Mouse (Mus musculus): Measurements from ENCODE around the gene Slc8a1. TPM values are rescaled to one million over a fixed set of nuclear protein-coding genes. Genes with fewer than 3 reads are reported as not detected.

The Slc8a1 gene
- polyA plus RNA-seq, 1 experiment from 2014 or later = 18.6 TPM

DNA sequence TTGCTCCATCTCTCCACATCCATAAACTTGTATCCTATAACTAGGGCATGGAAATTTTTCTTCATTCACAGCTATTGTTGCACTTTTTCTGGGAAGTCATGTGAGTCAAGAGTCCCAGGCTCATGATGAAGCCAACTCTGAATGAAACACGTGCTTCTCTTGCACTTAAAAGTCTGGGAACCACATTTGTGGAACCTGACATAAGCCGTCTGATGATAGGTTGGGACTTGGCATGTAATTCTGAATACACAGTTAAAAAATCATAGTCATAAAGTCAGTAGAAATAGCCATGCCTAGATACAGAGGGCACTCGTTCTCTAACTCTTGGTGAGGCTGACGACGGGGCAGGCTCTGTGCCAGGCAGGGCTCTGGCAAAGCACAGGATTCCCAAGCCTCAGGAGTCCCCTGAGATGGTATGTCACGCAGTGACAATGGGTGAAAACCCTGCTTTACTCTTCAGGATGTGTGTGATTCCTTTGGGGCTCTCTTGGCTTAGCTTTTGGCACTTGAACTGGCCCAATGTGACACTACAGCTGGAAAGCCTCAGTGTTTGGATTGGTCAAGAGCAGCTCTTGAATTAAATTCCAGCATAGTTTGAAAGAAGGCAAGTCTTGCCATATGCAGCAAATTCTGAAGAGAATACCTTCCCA lies 245.8 kb downstream of the Slc8a1 start:
- no peak overlapping the region for H3K27ac ChIP-seq (replicated peaks)
- ATAC-seq (ENCODE audit: low FRiP score, low read depth) = peak; percentile 48; the same call in 1 of the 2 replicates
- H3K27me3 ChIP-seq = no peaks in the 10 kb centered on the region
- no peak overlapping the region for H3K4me2 ChIP-seq
- no peak overlapping the region for H3K4me3 ChIP-seq
- H3K36me3 ChIP-seq = no peaks in the 10 kb centered on the region
- no peak overlapping the region for H3K9ac ChIP-seq
- 75% methylated on average over 6 of the region's 6 CpGs for WGBS
- H3K4me1 ChIP-seq (replicated peaks) = no peaks in the 10 kb centered on the region
- H3K9me3 ChIP-seq = no peaks in the 10 kb centered on the region

- H3K27me3 ChIP-seq = no peaks in the 10 kb centered on the region
- no peaks in the 10 kb centered on the region for H3K9me3 ChIP-seq
- H3K4me2 ChIP-seq = no peak overlapping the region
- H3K4me1 ChIP-seq (replicated peaks) = peaks cover 14% of the 10 kb centered on the region
- H3K4me3 ChIP-seq = no peak overlapping the region
- WGBS = 57% methylated on average over 1 of the region's 1 CpGs
- ATAC-seq (ENCODE audit: low FRiP score, low read depth) = 0 out of 2 replicates have a peak, but pooled peaks have one; percentile 56
- H3K9ac ChIP-seq = no peak overlapping the region
- 0 out of 2 replicates have a peak overlapping the region, but pooled peaks have one; percentile 51 for H3K27ac ChIP-seq (replicated peaks)
- no peaks in the 10 kb centered on the region for H3K36me3 ChIP-seq
Measured at GRCm38 (mm10) chr17:81486388-81486787, 251.8 kb downstream of the Slc8a1 start.

DNA sequence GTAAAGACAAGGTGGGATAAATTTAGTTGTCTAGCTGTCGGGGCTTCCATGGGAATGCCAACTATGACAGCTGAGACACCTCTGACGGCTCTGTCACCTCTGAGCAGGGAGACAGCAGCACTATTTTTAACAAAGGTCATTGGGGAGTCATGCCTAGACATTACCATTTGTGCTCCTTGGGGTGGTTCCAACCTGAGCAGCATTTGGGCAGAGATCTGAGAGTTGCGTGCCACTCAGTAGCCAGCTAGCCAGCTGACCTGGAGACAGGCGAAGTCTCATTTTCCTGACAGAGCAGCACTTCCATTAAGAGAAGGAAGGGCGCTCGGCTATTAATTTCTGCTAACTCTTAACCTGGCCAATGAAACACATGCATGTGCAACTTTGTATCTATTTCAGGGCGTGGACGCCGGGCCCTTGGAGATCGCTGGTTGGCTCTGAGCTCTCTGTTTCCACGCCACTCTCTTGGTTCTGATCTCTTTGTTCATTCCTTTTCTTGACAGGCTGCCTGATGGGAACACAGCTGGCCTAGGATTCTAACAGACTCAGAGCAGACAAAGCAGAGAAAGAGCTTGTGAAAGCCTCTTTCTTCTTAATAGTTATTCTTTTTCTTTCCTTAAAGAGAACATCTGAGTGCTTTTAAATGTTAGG lies 256.2 kb downstream of the Slc8a1 start:
- peak overlapping the region; percentile 41 for H3K27ac ChIP-seq (replicated peaks)
- peak; percentile 49; the same call in 1 of the 2 replicates for ATAC-seq (ENCODE audit: low FRiP score, low read depth)
- no peaks in the 10 kb centered on the region for H3K27me3 ChIP-seq
- H3K9ac ChIP-seq = no peak overlapping the region
- peaks cover 28% of the 10 kb centered on the region for H3K4me1 ChIP-seq (replicated peaks)
- 63% methylated on average over 11 of the region's 11 CpGs for WGBS
- H3K4me2 ChIP-seq = no peak overlapping the region
- no peak overlapping the region for H3K4me3 ChIP-seq
- H3K9me3 ChIP-seq = no peaks in the 10 kb centered on the region
- H3K36me3 ChIP-seq = no peaks in the 10 kb centered on the region

DNA sequence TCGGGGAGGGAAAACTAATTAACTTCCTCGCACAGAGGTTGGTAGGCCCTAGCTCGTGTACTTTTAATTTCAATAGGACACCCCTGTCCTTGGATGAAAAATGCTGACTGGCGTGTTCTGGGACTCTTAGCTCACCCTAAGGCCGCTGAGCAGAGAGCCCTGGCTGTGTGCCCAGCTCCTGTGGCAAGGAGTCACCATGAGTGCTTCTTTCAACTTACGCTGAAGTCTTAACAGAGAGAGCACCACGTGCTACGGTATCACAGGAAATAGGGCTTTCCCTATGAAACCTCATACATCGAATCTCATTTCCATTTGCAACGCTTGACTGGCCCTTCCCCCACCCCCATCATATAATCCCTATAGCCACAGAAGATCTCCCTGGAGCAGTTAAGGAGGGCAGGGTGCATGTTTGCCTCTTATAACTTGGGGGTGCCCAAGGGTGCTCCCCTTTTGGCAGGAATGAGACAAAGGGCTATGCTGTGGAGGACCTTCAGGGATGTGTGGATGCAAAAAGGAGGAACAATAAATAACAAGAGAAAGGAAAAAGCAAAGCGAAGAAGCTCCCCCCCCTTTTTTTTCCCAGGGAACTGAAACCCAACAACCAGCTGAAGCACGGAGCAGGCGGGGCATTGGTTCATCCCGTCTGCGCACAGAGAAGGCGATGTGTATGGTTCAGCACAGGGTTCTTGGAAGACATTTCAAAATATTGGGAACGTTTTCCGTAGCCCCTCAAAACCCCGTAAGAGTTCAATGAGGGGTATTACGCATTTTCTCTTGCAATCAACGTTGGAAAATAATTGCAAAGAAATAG lies 257.6 kb downstream of the Slc8a1 start:
- H3K27ac ChIP-seq (replicated peaks) = peak overlapping the region; percentile 66
- no peaks in the 10 kb centered on the region for H3K36me3 ChIP-seq
- ATAC-seq (ENCODE audit: low FRiP score, low read depth) = peak; percentile 83
- no peak overlapping the region for H3K9ac ChIP-seq
- 45% methylated on average over 21 of the region's 21 CpGs for WGBS
- H3K9me3 ChIP-seq = no peaks in the 10 kb centered on the region
- no peak overlapping the region for H3K4me3 ChIP-seq
- H3K27me3 ChIP-seq = no peaks in the 10 kb centered on the region
- H3K4me2 ChIP-seq = peak overlapping the region; percentile 18
- H3K4me1 ChIP-seq (replicated peaks) = peaks cover 21% of the 10 kb centered on the region

- ATAC-seq (ENCODE audit: low FRiP score, low read depth) = no peak
- H3K27ac ChIP-seq (replicated peaks) = peak overlapping the region; percentile 66
- H3K9ac ChIP-seq = no peak overlapping the region
- H3K4me2 ChIP-seq = peak overlapping the region; percentile 18; the same call in 1 of the 2 replicates
- WGBS = 27% methylated on average over 4 of the region's 4 CpGs
- no peak overlapping the region for H3K4me3 ChIP-seq
- H3K4me1 ChIP-seq (replicated peaks) = peaks cover 21% of the 10 kb centered on the region
- H3K36me3 ChIP-seq = no peaks in the 10 kb centered on the region
- no peaks in the 10 kb centered on the region for H3K9me3 ChIP-seq
- no peaks in the 10 kb centered on the region for H3K27me3 ChIP-seq
Measured at GRCm38 (mm10) chr17:81479807-81480206, 258.4 kb downstream of the Slc8a1 start.

- no peak overlapping the region for H3K4me3 ChIP-seq
- peaks cover 21% of the 10 kb centered on the region for H3K4me1 ChIP-seq (replicated peaks)
- no peaks in the 10 kb centered on the region for H3K36me3 ChIP-seq
- no peak overlapping the region for H3K27ac ChIP-seq (replicated peaks)
- no peaks in the 10 kb centered on the region for H3K9me3 ChIP-seq
- ATAC-seq (ENCODE audit: low FRiP score, low read depth) = no peak
- 87% methylated on average over 1 of the region's 1 CpGs for WGBS
- H3K4me2 ChIP-seq = no peak overlapping the region
- H3K9ac ChIP-seq = no peak overlapping the region
- H3K27me3 ChIP-seq = no peaks in the 10 kb centered on the region
Measured at GRCm38 (mm10) chr17:81477420-81477819, 260.8 kb downstream of the Slc8a1 start.

- no peak overlapping the region for H3K27ac ChIP-seq (replicated peaks)
- no peak overlapping the region for H3K4me2 ChIP-seq
- H3K36me3 ChIP-seq = no peaks in the 10 kb centered on the region
- H3K9me3 ChIP-seq = no peaks in the 10 kb centered on the region
- H3K9ac ChIP-seq = no peak overlapping the region
- no peak for ATAC-seq (ENCODE audit: low FRiP score, low read depth)
- no peak overlapping the region for H3K4me3 ChIP-seq
- no peaks in the 10 kb centered on the region for H3K4me1 ChIP-seq (replicated peaks)
- 62% methylated on average over 3 of the region's 3 CpGs for WGBS
- no peaks in the 10 kb centered on the region for H3K27me3 ChIP-seq
Measured at GRCm38 (mm10) chr17:81473363-81473762, 264.8 kb downstream of the Slc8a1 start.

GRCm38 (mm10) chr17:81468941-81469340 lies 269.2 kb downstream of the Slc8a1 start:
- Histone ChIP-seq H3K27me3 (no peaks in the 10 kb centered on the region), H3K9ac (no peak overlapping the region), H3K9me3 (no peaks in the 10 kb centered on the region), H3K4me1 (replicated peaks) (no peaks in the 10 kb centered on the region), H3K4me2 (no peak overlapping the region), H3K27ac (replicated peaks) (no peak overlapping the region), H3K4me3 (no peak overlapping the region), H3K36me3 (no peaks in the 10 kb centered on the region)
- WGBS = 85% methylated on average over 5 of the region's 5 CpGs
- no peak for ATAC-seq (ENCODE audit: low FRiP score, low read depth)

- no peaks in the 10 kb centered on the region for H3K9me3 ChIP-seq
- H3K4me1 ChIP-seq (replicated peaks) = no peaks in the 10 kb centered on the region
- H3K4me2 ChIP-seq = no peak overlapping the region
- no peaks in the 10 kb centered on the region for H3K27me3 ChIP-seq
- no peak overlapping the region for H3K9ac ChIP-seq
- WGBS = 74% methylated on average over 3 of the region's 3 CpGs
- H3K27ac ChIP-seq (replicated peaks) = no peak overlapping the region
- ATAC-seq (ENCODE audit: low FRiP score, low read depth) = no peak
- no peak overlapping the region for H3K4me3 ChIP-seq
- no peaks in the 10 kb centered on the region for H3K36me3 ChIP-seq
Measured at GRCm38 (mm10) chr17:81459379-81459778, 278.8 kb downstream of the Slc8a1 start.

GRCm38 (mm10) chr17:81455977-81456376 lies 282.2 kb downstream of the Slc8a1 start:
- Histone ChIP-seq H3K36me3 (no peaks in the 10 kb centered on the region), H3K27ac (replicated peaks) (no peak overlapping the region), H3K4me3 (no peak overlapping the region), H3K9me3 (no peaks in the 10 kb centered on the region), H3K27me3 (no peaks in the 10 kb centered on the region), H3K9ac (no peak overlapping the region), H3K4me2 (no peak overlapping the region), H3K4me1 (replicated peaks) (no peaks in the 10 kb centered on the region)
- 86% methylated on average over 7 of the region's 7 CpGs for WGBS
- no peak for ATAC-seq (ENCODE audit: low FRiP score, low read depth)

DNA sequence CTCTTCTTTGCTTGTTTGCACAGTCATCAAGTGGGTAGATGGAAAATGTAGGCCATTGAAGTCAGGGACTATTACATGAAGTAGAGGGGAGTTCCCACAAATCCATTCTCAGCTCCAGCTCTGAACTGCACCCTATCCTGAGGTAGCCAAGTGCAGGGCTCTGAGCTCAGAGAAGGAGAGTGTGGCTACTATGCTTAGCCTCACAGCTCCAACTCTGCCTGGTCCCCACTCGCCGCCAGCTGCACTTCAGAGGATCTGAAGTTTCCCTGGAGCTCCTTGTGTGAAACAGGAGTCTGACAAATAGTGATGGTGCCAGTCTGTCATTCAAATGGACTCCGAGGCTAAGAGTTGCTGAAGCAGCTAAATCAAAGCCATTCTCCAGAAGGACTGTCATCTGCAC lies 282.9 kb downstream of the Slc8a1 start:
- ATAC-seq (ENCODE audit: low FRiP score, low read depth) = peak; percentile 27; the same call in 1 of the 2 replicates
- H3K27me3 ChIP-seq = no peaks in the 10 kb centered on the region
- H3K9ac ChIP-seq = no peak overlapping the region
- WGBS = 50% methylated on average over 3 of the region's 3 CpGs
- H3K4me2 ChIP-seq = no peak overlapping the region
- H3K9me3 ChIP-seq = no peaks in the 10 kb centered on the region
- H3K4me3 ChIP-seq = no peak overlapping the region
- no peaks in the 10 kb centered on the region for H3K36me3 ChIP-seq
- no peaks in the 10 kb centered on the region for H3K4me1 ChIP-seq (replicated peaks)
- H3K27ac ChIP-seq (replicated peaks) = 0 out of 2 replicates have a peak overlapping the region, but pooled peaks have one; percentile 2

DNA sequence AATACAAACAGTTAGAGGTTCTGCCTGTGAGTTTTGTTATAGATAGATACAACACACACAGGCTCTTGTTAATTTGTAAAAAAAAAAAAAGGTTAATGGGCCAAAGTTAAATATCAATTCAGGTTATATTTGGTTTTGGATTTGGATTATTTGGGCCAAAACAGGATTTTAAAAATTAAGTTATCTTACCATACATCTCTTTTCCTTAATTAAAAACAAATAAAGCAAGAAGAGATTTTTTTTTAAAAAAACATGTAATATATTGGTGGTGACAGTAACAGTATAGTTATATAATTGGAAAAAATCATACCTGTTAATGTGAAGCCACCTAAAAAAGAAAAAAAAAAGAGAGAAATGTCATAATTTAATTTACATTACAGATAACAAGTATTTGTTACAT lies 296.7 kb downstream of the Slc8a1 start, which contains the start of gene Gm11096:
Gene Gm11096, plus strand, starts transcription at position 301 of the 400 bp plus-strand sequence.
- Histone ChIP-seq H3K27me3 (no peaks in the 10 kb centered on the region), H3K9ac (no peak within 1 kb of the TSS), H3K27ac (replicated peaks) (no peak within 1 kb of the TSS), H3K9me3 (no peaks in the 10 kb centered on the region), H3K36me3 (0 out of 2 replicates have a peak, but pooled peaks cover 4% of the 10 kb centered on the region), H3K4me1 (replicated peaks) (no peaks in the 10 kb centered on the region), H3K4me3 (no peak within 1 kb of the TSS), H3K4me2 (no peak within 1 kb of the TSS)
- ATAC-seq (ENCODE audit: low FRiP score, low read depth) = no peak
